Mouse (Mus musculus): ENCODE measurements around the gene Ewsr1.

DNA sequence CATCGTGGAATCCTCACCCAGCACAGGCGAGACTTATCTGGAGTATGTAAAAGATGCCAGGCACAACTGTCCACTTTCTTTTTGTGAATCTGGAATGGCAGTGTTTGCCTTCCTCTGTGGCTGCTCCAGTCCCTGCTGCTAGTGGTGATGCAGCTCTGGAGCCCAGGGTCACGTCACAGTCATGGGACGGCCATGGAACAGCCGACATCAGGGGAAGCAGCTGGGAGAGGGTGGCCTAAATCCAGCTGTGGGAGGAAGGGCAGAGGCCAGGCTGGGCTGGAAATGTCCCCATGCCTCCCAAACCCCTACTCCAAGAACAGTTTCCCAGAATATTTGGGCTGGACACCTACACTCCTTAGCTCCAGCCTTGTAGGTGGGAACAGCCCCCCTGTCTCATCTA is 42.2 kb upstream of the Ewsr1 start:
- TF ChIP-seq NANOG (IDR thresholded peaks at IDR 0.05; ENCODE audit: borderline replicate concordance, low read length) (no peak), CTCF (conservative IDR thresholded peaks at IDR 0.05; ENCODE audit: low read length) (no peak)
